Mouse (Mus musculus): ENCODE results near the gene Ranbp3.

- TF ChIP-seq CTCF (IDR thresholded peaks at IDR 0.05; ENCODE audit: low read depth) (no peak), EP300 (IDR thresholded peaks at IDR 0.05; ENCODE audit: low read depth) (no peak)
These were observed 27.4 kb downstream of the Ranbp3 start for GRCm38 (mm10) chr17:56700451-56700850.

All from liver, postnatal 0 days (tissue).